ENCODE assay signal across 12 mouse cellular contexts in the genomic region with DNA sequence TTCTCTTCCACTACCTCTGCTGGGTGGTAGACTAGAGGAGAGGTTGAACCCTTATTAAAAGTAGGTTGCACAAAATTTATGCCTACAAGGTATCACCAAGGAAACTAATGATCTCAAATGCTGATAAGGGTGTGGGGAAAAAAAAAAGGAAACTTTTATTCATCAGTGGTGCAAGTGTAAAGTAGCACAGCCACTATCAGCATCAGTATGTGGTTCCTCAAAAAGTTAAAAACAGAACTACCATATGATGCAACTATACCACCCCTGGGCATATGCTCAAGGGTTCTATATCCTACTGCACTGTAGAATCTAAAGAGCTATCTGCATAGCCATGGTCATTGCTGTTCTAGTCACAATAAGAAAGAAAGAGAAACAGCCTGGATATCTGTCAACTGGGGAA.
"Had no signal": no experiment of that assay in that cellular context is flagged by ENCODE, and none has a peak within 500 bp of the region (broad histone marks: within the 10 kb centered on the region; RNA-seq: fewer than 3 reads in every experiment).

No protein-coding gene starts in this region.

- H3K27me3 ChIP-seq: liver, embryonic 15.5 days; midbrain, embryonic 12.5 days; neural tube, embryonic 12.5 days had no signal

- H3K9ac ChIP-seq: liver, embryonic 15.5 days; lung, embryonic 14.5 days; midbrain, embryonic 12.5 days; neural tube, embryonic 12.5 days had no signal

- H3K36me3 ChIP-seq: liver, embryonic 15.5 days; midbrain, embryonic 12.5 days; neural tube, embryonic 12.5 days had no signal

- H3K4me2 ChIP-seq: liver, embryonic 11.5 days; liver, embryonic 15.5 days; lung, embryonic 14.5 days; midbrain, embryonic 12.5 days; neural tube, embryonic 12.5 days had no signal

- H3K9me3 ChIP-seq: liver, embryonic 15.5 days; midbrain, embryonic 12.5 days; neural tube, embryonic 12.5 days had no signal

- DNase-seq: kidney, postnatal 14 days; left cerebral cortex, postnatal 4 days; lung, embryonic 14.5 days; lung, postnatal 10 days; lung, postnatal 4 days; thymus, postnatal 14 days had no signal

- H3K4me3 ChIP-seq: liver, embryonic 15.5 days; midbrain, embryonic 12.5 days; neural tube, embryonic 12.5 days had no signal

- H3K4me1 ChIP-seq: liver, embryonic 15.5 days; midbrain, embryonic 12.5 days; neural tube, embryonic 12.5 days had no signal

- ATAC-seq: midbrain, embryonic 16.5 days had no signal

- H3K27ac ChIP-seq: liver, embryonic 15.5 days; midbrain, embryonic 12.5 days; neural tube, embryonic 12.5 days; stomach, postnatal 0 days had no signal
